25 mouse cellular contexts compared by ENCODE assay signal in genomic region chr11:100748620-100749019, GRCm38 (mm10). TPM values are rescaled to one million over a fixed set of nuclear protein-coding genes. Genes with fewer than 3 reads are reported as not detected.
"Had no signal": no experiment of that assay in that cellular context is flagged by ENCODE, and none has a peak within 500 bp of the region (broad histone marks: within the 10 kb centered on the region; RNA-seq: fewer than 3 reads in every experiment).

No protein-coding gene starts in this region.

- H3K36me3 ChIP-seq: liver, embryonic 15.5 days; lung, embryonic 15.5 days had no signal

- H3K9me3 ChIP-seq: liver, embryonic 15.5 days; lung, embryonic 15.5 days; midbrain, embryonic 13.5 days; midbrain, embryonic 15.5 days; neural tube, embryonic 12.5 days had no signal

- H3K4me3 ChIP-seq: liver, embryonic 15.5 days; lung, embryonic 15.5 days; midbrain, embryonic 13.5 days; midbrain, embryonic 15.5 days; neural tube, embryonic 12.5 days had no signal

- ATAC-seq: liver, postnatal 0 days; lung, postnatal 0 days; midbrain, embryonic 13.5 days; midbrain, embryonic 15.5 days had no signal

- H3K27ac ChIP-seq: liver, embryonic 15.5 days; lung, embryonic 15.5 days; macrophage; midbrain, embryonic 13.5 days; midbrain, embryonic 15.5 days; neural tube, embryonic 12.5 days had no signal

- H3K4me1 ChIP-seq: lung, embryonic 15.5 days; midbrain, embryonic 13.5 days; midbrain, embryonic 15.5 days had no signal

- DNase-seq: liver, postnatal 0 days; lung, adult 2 months; lung, postnatal 14 days; lung, postnatal 36 days; retina, postnatal 1 day; right cerebral cortex, postnatal 14 days; right cerebral cortex, postnatal 4 days; spleen, adult 18-20 months; thymus, adult 2 months; thymus, postnatal 25 days; thymus, postnatal 4 days had no signal

RNA-seq across cellular contexts. Expression of gene Kcnh4, which starts 11.1 kb away (rescaled TPM):
- polyA plus RNA-seq: liver, embryonic 15.5 days; liver, postnatal 0 days; lung, embryonic 15.5 days; lung, postnatal 0 days; macrophage had no signal

RNA-seq across cellular contexts. Expression of gene Hcrt, which starts 14.1 kb away (rescaled TPM):
- polyA plus RNA-seq: liver, embryonic 15.5 days; liver, postnatal 0 days; lung, adult 2 months; lung, embryonic 15.5 days; lung, postnatal 0 days; macrophage; midbrain, embryonic 11.5 days; small intestine, adult 2 months; stomach, embryonic 14.5 days; stomach, embryonic 16.5 days; urinary bladder, adult 2 months had no signal

RNA-seq across cellular contexts. Expression of gene Hspb9, which starts 35.0 kb away (rescaled TPM):
- polyA plus RNA-seq: macrophage; midbrain, embryonic 15.5 days; midbrain, postnatal 0 days; neural tube, embryonic 12.5 days; neural tube, embryonic 14.5 days; small intestine, adult 2 months had no signal
